Mouse (Mus musculus): ENCODE measurements around the gene Ptger1. TPM values are rescaled to one million over a fixed set of nuclear protein-coding genes. Genes with fewer than 3 reads are reported as not detected.

Ptger1 gene
- polyA plus RNA-seq, 1 experiment: 0.50 TPM

GRCm38 (mm10) chr8:83623549-83623948, 42.9 kb upstream of the Ptger1 start:
- TF ChIP-seq POLR2A (IDR thresholded peaks at IDR 0.05; ENCODE audit: control insufficient read depth, extremely low read depth, insufficient read depth, low read length, poor library complexity): no peak
- H3K4me3 ChIP-seq (ENCODE audit: control insufficient read depth, insufficient read depth, low read length): no peak overlapping the region
- WGBS: 97% methylated on average over 7 of the region's 7 CpGs

GRCm38 (mm10) chr8:83624739-83625138, 41.7 kb upstream of the Ptger1 start:
- no peak overlapping the region for H3K27ac ChIP-seq (ENCODE audit: control insufficient read depth, insufficient read depth, low read length)
- no peak for DNase-seq
- H3K4me1 ChIP-seq (replicated peaks; ENCODE audit: control insufficient read depth, insufficient read depth, low read length): peaks cover 9% of the 10 kb centered on the region
- H3K36me3 ChIP-seq (ENCODE audit: control insufficient read depth, insufficient read depth, low read length): no peaks in the 10 kb centered on the region
- no peak overlapping the region for H3K4me3 ChIP-seq (ENCODE audit: control insufficient read depth, insufficient read depth, low read length)
- 36% methylated on average over 3 of the region's 3 CpGs for WGBS
- H3K27me3 ChIP-seq (ENCODE audit: control insufficient read depth, insufficient read depth, low read length): no peaks in the 10 kb centered on the region
- TF ChIP-seq CTCF (IDR thresholded peaks at IDR 0.05; ENCODE audit: borderline replicate concordance, control insufficient read depth, extremely low read depth, insufficient read depth, low read length, poor library complexity): no peak
- no peak for TF ChIP-seq POLR2A (IDR thresholded peaks at IDR 0.05; ENCODE audit: control insufficient read depth, extremely low read depth, insufficient read depth, low read length, poor library complexity)

More at GRCm38 (mm10) chr8:83623549-83623948, 42.9 kb upstream of the Ptger1 start:
- Histone ChIP-seq H3K4me1 (replicated peaks; ENCODE audit: control insufficient read depth, insufficient read depth, low read length) (peaks cover 14% of the 10 kb centered on the region), H3K27ac (ENCODE audit: control insufficient read depth, insufficient read depth, low read length) (no peak overlapping the region), H3K36me3 (ENCODE audit: control insufficient read depth, insufficient read depth, low read length) (no peaks in the 10 kb centered on the region), H3K27me3 (ENCODE audit: control insufficient read depth, insufficient read depth, low read length) (no peaks in the 10 kb centered on the region)
- DNase-seq: no peak

GRCm38 (mm10) chr8:83625676-83626299, 40.7 kb upstream of the Ptger1 start:
- TF ChIP-seq POLR2A (IDR thresholded peaks at IDR 0.05; ENCODE audit: control insufficient read depth, extremely low read depth, insufficient read depth, low read length, poor library complexity) (no peak), CTCF (IDR thresholded peaks at IDR 0.05; ENCODE audit: borderline replicate concordance, control insufficient read depth, extremely low read depth, insufficient read depth, low read length, poor library complexity) (no peak)
- 75% methylated on average over 6 of the region's 6 CpGs for WGBS
- no peak for DNase-seq
- Histone ChIP-seq H3K27me3 (ENCODE audit: control insufficient read depth, insufficient read depth, low read length) (no peaks in the 10 kb centered on the region), H3K4me3 (ENCODE audit: control insufficient read depth, insufficient read depth, low read length) (no peak overlapping the region), H3K36me3 (ENCODE audit: control insufficient read depth, insufficient read depth, low read length) (no peaks in the 10 kb centered on the region), H3K4me1 (replicated peaks; ENCODE audit: control insufficient read depth, insufficient read depth, low read length) (peaks cover 3% of the 10 kb centered on the region), H3K27ac (ENCODE audit: control insufficient read depth, insufficient read depth, low read length) (no peak overlapping the region)

- Histone ChIP-seq H3K4me1 (replicated peaks; ENCODE audit: control insufficient read depth, insufficient read depth, low read length) (no peaks in the 10 kb centered on the region), H3K27me3 (ENCODE audit: control insufficient read depth, insufficient read depth, low read length) (no peaks in the 10 kb centered on the region), H3K4me3 (ENCODE audit: control insufficient read depth, insufficient read depth, low read length) (no peak overlapping the region), H3K27ac (ENCODE audit: control insufficient read depth, insufficient read depth, low read length) (no peak overlapping the region), H3K36me3 (ENCODE audit: control insufficient read depth, insufficient read depth, low read length) (no peaks in the 10 kb centered on the region)
- WGBS: 95% methylated on average over 7 of the region's 7 CpGs
- no peak for DNase-seq
- TF ChIP-seq CTCF (IDR thresholded peaks at IDR 0.05; ENCODE audit: borderline replicate concordance, control insufficient read depth, extremely low read depth, insufficient read depth, low read length, poor library complexity) (no peak), POLR2A (IDR thresholded peaks at IDR 0.05; ENCODE audit: control insufficient read depth, extremely low read depth, insufficient read depth, low read length, poor library complexity) (no peak)
Observed at GRCm38 (mm10) chr8:83632083-83632707, 34.3 kb upstream of the Ptger1 start.

GRCm38 (mm10) chr8:83638856-83639255, 27.6 kb upstream of the Ptger1 start:
- Histone ChIP-seq H3K4me3 (ENCODE audit: control insufficient read depth, insufficient read depth, low read length) (no peak overlapping the region), H3K4me1 (replicated peaks; ENCODE audit: control insufficient read depth, insufficient read depth, low read length) (no peaks in the 10 kb centered on the region), H3K36me3 (ENCODE audit: control insufficient read depth, insufficient read depth, low read length) (no peaks in the 10 kb centered on the region), H3K27ac (ENCODE audit: control insufficient read depth, insufficient read depth, low read length) (no peak overlapping the region), H3K27me3 (ENCODE audit: control insufficient read depth, insufficient read depth, low read length) (no peaks in the 10 kb centered on the region)
- no peak for DNase-seq
- TF ChIP-seq CTCF (IDR thresholded peaks at IDR 0.05; ENCODE audit: borderline replicate concordance, control insufficient read depth, extremely low read depth, insufficient read depth, low read length, poor library complexity) (no peak), POLR2A (IDR thresholded peaks at IDR 0.05; ENCODE audit: control insufficient read depth, extremely low read depth, insufficient read depth, low read length, poor library complexity) (no peak)
- 88% methylated on average over 4 of the region's 4 CpGs for WGBS

- 55% methylated on average over 5 of the region's 5 CpGs for WGBS
- no peaks in the 10 kb centered on the region for H3K27me3 ChIP-seq (ENCODE audit: control insufficient read depth, insufficient read depth, low read length)
- H3K36me3 ChIP-seq (ENCODE audit: control insufficient read depth, insufficient read depth, low read length): no peaks in the 10 kb centered on the region
- no peaks in the 10 kb centered on the region for H3K4me1 ChIP-seq (replicated peaks; ENCODE audit: control insufficient read depth, insufficient read depth, low read length)
- H3K27ac ChIP-seq (ENCODE audit: control insufficient read depth, insufficient read depth, low read length): no peak overlapping the region
- no peak overlapping the region for H3K4me3 ChIP-seq (ENCODE audit: control insufficient read depth, insufficient read depth, low read length)
- TF ChIP-seq POLR2A (IDR thresholded peaks at IDR 0.05; ENCODE audit: control insufficient read depth, extremely low read depth, insufficient read depth, low read length, poor library complexity) (no peak), CTCF (IDR thresholded peaks at IDR 0.05; ENCODE audit: borderline replicate concordance, control insufficient read depth, extremely low read depth, insufficient read depth, low read length, poor library complexity) (no peak)
- DNase-seq: no peak
Observed at GRCm38 (mm10) chr8:83639649-83640048, 26.8 kb upstream of the Ptger1 start.
